Mouse (Mus musculus) megakaryocyte, embryonic 14.5 days (primary cell): ENCODE results near the gene Sfmbt2.

Source experiments
- FLI1 ChIP-seq: IDR thresholded peaks from 2 replicates; pipeline ENCODE4 v1.6.1; 2012; ENCODE audit warnings: low read length, inconsistent platforms, mixed read lengths
- GATA1 ChIP-seq: IDR thresholded peaks from 3 replicates; pipeline ENCODE4 v1.6.1; 2012; ENCODE audit warnings: mixed read lengths, low read length, inconsistent platforms, borderline replicate concordance

GRCm38 (mm10) chr2:10321093-10321492, 49.2 kb upstream of the Sfmbt2 start:
- TF ChIP-seq GATA1 (no peak), FLI1 (no peak)
